Mouse (Mus musculus) erythroblast, embryonic 14.5 days (primary cell): ENCODE results near the gene Kcnj15. TPM values are rescaled to one million over a fixed set of nuclear protein-coding genes. Genes with fewer than 3 reads are reported as not detected.

Experiments
- H3K27me3 ChIP-seq: 2 replicates; pipeline ENCODE4 v1.6.1; 2012; ENCODE audit warnings: inconsistent platforms; ENCODE audit not compliant: control insufficient read depth
- H3K36me3 ChIP-seq: 2 replicates; pipeline ENCODE4 v1.6.1; 2012; ENCODE audit warnings: mild to moderate bottlenecking, inconsistent platforms; ENCODE audit not compliant: control insufficient read depth
- H3K4me1 ChIP-seq: 2 replicates; pipeline ENCODE4 v1.6.1; 2012; ENCODE audit warnings: inconsistent platforms; ENCODE audit not compliant: control insufficient read depth
- H3K4me3 ChIP-seq: replicated peaks from 2 replicates; pipeline ENCODE3; 2012; ENCODE audit warnings: moderate library complexity, mild to moderate bottlenecking, inconsistent platforms
- H3K9me3 ChIP-seq: 2 replicates; pipeline ENCODE4 v1.6.1; 2012; ENCODE audit warnings: low read length, inconsistent platforms, mixed read lengths; ENCODE audit not compliant: control insufficient read depth
- GATA1 ChIP-seq: IDR thresholded peaks from 2 replicates; pipeline ENCODE4 v1.6.1; 2012; ENCODE audit warnings: low read length, inconsistent platforms, mixed read lengths
- TAL1 ChIP-seq: IDR thresholded peaks from 3 replicates; pipeline ENCODE4 v1.6.1; 2012; ENCODE audit warnings: low read length, inconsistent platforms, mixed read lengths
- polyA plus RNA-seq: library from polyadenylated mRNA; stranded (reverse); fragments of >175 nt; gene quantifications from 2 replicates; pipeline ENCODE4 v1.2.3, GENCODE M21; 2012

The Kcnj15 gene
- polyA plus RNA-seq, result 0.01 TPM in 1 of 2 replicates, not detected in the other

GRCm38 (mm10) chr16:95257266-95257894 lies at the start of gene Kcnj15:
Kcnj15 (plus strand) TSS chr16:95257558.
- no peaks in the 10 kb centered on the region for H3K4me1 ChIP-seq
- no peak within 1 kb of the TSS for H3K4me3 ChIP-seq
- no peaks in the 10 kb centered on the region for H3K9me3 ChIP-seq
- H3K27me3 ChIP-seq, result peaks cover 10% of the 10 kb centered on the region; the same call in 1 of the 2 replicates
- TF ChIP-seq GATA1 (no peak), TAL1 (no peak)
- no peaks in the 10 kb centered on the region for H3K36me3 ChIP-seq

- no peak overlapping the region for H3K4me3 ChIP-seq
- no peaks in the 10 kb centered on the region for H3K27me3 ChIP-seq
- TF ChIP-seq TAL1 (no peak), GATA1 (no peak)
- no peaks in the 10 kb centered on the region for H3K36me3 ChIP-seq
- H3K4me1 ChIP-seq, result no peaks in the 10 kb centered on the region
- no peaks in the 10 kb centered on the region for H3K9me3 ChIP-seq
Measured at GRCm38 (mm10) chr16:95208243-95208642, 49.1 kb upstream of the Kcnj15 start.

GRCm38 (mm10) chr16:95209011-95209466 lies 48.3 kb upstream of the Kcnj15 start:
- no peak overlapping the region for H3K4me3 ChIP-seq
- H3K4me1 ChIP-seq, result no peaks in the 10 kb centered on the region
- no peaks in the 10 kb centered on the region for H3K27me3 ChIP-seq
- TF ChIP-seq TAL1, result no peak
- TF ChIP-seq GATA1, result no peak
- H3K36me3 ChIP-seq, result no peaks in the 10 kb centered on the region
- H3K9me3 ChIP-seq, result no peaks in the 10 kb centered on the region

GRCm38 (mm10) chr16:95214251-95215197 lies 42.8 kb upstream of the Kcnj15 start:
- Histone ChIP-seq H3K36me3 (no peaks in the 10 kb centered on the region), H3K4me3 (no peak overlapping the region), H3K4me1 (no peaks in the 10 kb centered on the region), H3K9me3 (no peaks in the 10 kb centered on the region), H3K27me3 (no peaks in the 10 kb centered on the region)
- no peak for TF ChIP-seq TAL1
- no peak for TF ChIP-seq GATA1

GRCm38 (mm10) chr16:95215782-95216181 lies 41.6 kb upstream of the Kcnj15 start:
- H3K4me3 ChIP-seq, result no peak overlapping the region
- no peaks in the 10 kb centered on the region for H3K27me3 ChIP-seq
- H3K4me1 ChIP-seq, result no peaks in the 10 kb centered on the region
- TF ChIP-seq GATA1 (no peak), TAL1 (no peak)
- H3K9me3 ChIP-seq, result no peaks in the 10 kb centered on the region
- H3K36me3 ChIP-seq, result no peaks in the 10 kb centered on the region

- no peak overlapping the region for H3K4me3 ChIP-seq
- H3K9me3 ChIP-seq, result no peaks in the 10 kb centered on the region
- H3K27me3 ChIP-seq, result no peaks in the 10 kb centered on the region
- H3K4me1 ChIP-seq, result no peaks in the 10 kb centered on the region
- no peaks in the 10 kb centered on the region for H3K36me3 ChIP-seq
- TF ChIP-seq GATA1 (no peak), TAL1 (no peak)
Measured at GRCm38 (mm10) chr16:95216346-95216745, 41.0 kb upstream of the Kcnj15 start.

- Histone ChIP-seq H3K36me3 (no peaks in the 10 kb centered on the region), H3K4me3 (no peak overlapping the region), H3K27me3 (no peaks in the 10 kb centered on the region), H3K4me1 (no peaks in the 10 kb centered on the region), H3K9me3 (no peaks in the 10 kb centered on the region)
- TF ChIP-seq TAL1, result no peak
- TF ChIP-seq GATA1, result no peak
Measured at GRCm38 (mm10) chr16:95216824-95217223, 40.5 kb upstream of the Kcnj15 start.

- no peak for TF ChIP-seq GATA1
- TF ChIP-seq TAL1, result no peak
- Histone ChIP-seq H3K4me3 (no peak overlapping the region), H3K27me3 (no peaks in the 10 kb centered on the region), H3K36me3 (no peaks in the 10 kb centered on the region), H3K9me3 (no peaks in the 10 kb centered on the region), H3K4me1 (no peaks in the 10 kb centered on the region)
Measured at GRCm38 (mm10) chr16:95218783-95219182, 38.6 kb upstream of the Kcnj15 start.

GRCm38 (mm10) chr16:95219459-95219858 lies 37.9 kb upstream of the Kcnj15 start:
- H3K9me3 ChIP-seq, result no peaks in the 10 kb centered on the region
- no peaks in the 10 kb centered on the region for H3K27me3 ChIP-seq
- H3K4me3 ChIP-seq, result no peak overlapping the region
- H3K4me1 ChIP-seq, result no peaks in the 10 kb centered on the region
- TF ChIP-seq GATA1 (no peak), TAL1 (no peak)
- no peaks in the 10 kb centered on the region for H3K36me3 ChIP-seq
